Mouse (Mus musculus) lung, adult 18-20 months (tissue): Measurements from ENCODE around the gene Limch1.

Experiments
- DNase-seq, 2 experiments: peaks; one replicate each; pipeline ENCODE4 v3.0.0; 2022; ENCODE audit warnings: mixed read lengths in 2 of 2

Limch1 gene

GRCm38 (mm10) chr5:67063596-67063995 is 318.0 kb downstream of the Limch1 start:
- DNase-seq: no peak

- no peak for DNase-seq
Observed at GRCm38 (mm10) chr5:67083117-67083516, 337.5 kb downstream of the Limch1 start.

GRCm38 (mm10) chr5:67090856-67091255 is 345.2 kb downstream of the Limch1 start:
- DNase-seq: no peak

DNA sequence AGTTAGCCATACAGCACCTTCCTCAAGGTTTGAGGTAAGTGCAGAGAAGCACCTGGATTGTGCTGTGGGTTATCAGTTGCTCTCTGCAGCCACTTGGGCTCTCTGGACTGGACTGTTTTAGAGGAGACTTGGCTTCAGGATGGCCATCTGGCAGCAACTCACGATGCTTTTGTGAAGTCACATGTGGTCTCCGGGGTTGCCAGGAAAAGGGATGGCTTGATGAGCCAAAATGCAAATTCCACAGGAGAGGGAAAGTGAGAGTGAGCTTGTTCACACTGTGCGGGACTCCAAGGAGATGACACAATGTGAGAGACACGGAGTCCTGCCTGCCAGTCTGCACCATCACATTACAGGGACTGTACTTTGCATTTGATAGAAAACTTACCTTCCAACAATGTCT is 346.1 kb downstream of the Limch1 start:
- no peak for DNase-seq

GRCm38 (mm10) chr5:67093991-67094390 is 348.4 kb downstream of the Limch1 start:
- no peak for DNase-seq

GRCm38 (mm10) chr5:67095153-67095552 is 349.5 kb downstream of the Limch1 start:
- no peak for DNase-seq

DNA sequence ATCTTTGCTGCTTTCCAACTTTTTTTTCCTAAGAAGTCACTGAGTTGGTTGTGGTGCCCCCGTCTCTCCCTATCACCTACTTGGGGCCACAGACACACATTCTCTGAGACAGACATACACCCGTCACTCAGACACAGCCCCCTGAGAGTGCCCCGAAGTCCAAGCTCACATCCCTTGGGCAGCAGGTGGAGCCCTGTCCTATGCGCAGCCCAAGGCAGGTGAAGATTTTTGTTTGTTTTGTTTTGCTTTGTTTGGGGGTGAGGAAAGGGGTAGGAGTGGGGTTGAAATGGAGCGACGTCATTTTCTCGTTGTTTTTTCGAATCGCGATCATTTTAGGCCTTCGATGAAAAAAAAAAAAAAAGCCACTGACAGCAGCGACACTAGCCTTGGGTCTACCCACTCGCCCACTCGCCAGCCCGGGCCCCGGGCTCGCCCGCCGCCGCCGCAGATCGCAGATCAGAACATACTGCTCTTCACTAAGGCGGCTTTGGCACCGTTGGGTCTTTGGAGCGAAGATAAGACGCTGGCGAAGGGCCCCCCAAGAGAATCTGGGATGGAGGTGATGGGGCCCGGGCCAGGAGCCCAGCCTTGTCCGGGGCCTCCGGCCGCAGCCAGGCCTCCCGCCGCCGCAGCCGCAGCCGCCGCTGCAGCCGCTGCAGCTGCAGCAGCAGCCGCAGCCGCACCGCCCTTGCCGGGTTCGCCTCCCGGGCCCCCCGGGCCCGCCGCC is 350.2 kb downstream of the Limch1 start:
- DNase-seq: no peak

- peak; percentile 13 to 25 for DNase-seq
Observed at GRCm38 (mm10) chr5:67096378-67096771, 350.7 kb downstream of the Limch1 start.

- DNase-seq: no peak
Observed at GRCm38 (mm10) chr5:67097106-67098050, 351.8 kb downstream of the Limch1 start.

- DNase-seq: no peak
Observed at GRCm38 (mm10) chr5:67098051-67098732, 352.6 kb downstream of the Limch1 start.

DNA sequence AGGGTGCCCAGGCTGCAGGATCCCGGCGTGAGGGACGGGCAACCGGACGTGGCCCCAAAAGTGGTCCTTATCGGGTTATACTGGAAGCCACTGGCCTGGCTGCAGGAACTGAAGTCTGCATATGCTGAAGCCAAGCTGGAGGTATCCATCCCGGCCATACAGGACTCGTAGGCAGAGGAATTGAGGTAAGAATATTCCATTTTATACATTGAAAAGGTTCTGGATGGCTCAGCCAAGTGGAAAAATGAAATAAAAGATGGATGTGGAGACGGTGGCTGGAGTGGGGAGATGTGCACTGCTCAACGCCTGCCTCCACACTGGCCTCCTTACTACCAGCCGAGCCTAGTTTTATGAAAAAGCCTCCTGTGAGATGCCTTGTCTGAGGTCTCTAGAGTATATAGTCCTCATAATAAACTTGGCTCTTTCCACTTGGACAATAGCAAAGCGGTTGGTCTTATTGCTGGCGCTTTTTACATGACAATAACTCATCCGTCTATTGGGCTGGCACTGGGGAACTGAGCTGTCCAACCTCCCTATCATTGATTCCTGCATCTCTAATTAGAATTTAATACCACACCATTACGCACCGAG is 353.2 kb downstream of the Limch1 start, which contains the start of gene Phox2b:
Gene Phox2b (minus strand): TSS at position 569 of the 591 bp plus-strand sequence.
- DNase-seq: no peak

DNA sequence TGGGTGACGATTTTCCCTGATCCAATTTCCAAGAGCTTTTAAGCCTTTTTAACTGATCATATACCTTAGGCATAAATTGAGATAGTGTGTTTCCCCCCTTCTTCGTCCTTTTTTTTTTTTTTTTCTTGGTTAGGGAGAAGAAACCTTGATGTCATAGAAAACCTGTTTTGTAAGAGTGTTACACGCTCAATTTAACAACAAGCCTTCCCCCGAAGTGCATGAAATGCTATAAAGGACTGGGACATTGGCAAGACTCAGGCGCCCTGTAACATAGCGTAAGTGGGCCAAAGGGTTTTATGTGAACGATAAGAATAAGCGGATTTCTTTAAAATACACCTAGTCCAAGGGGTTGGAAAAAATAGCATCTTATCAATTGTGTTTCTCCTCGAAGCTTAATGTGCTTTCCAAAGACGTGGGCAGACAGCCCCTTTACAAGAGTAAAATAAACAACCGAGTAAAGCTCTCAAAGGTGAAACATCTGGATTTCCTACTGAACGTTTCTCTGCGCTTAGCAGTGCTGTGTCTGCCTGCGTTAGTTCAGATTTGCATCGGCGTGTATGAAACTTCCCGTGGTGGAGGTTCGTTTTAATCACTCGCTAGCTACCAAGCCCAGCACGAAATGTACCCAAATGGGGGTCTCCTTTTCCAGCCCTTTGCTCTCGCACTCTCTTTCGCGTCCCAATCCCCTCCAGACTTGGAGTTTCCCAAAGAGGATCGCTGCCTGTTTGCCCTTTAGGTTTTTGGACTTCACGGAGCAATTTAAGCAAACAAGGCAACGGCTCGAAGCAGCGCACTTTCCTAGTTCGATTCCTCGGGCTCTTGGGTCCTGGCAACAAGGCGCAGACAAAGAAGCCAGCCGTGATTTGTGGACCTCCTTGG is 354.0 kb downstream of the Limch1 start:
- DNase-seq: no peak

DNA sequence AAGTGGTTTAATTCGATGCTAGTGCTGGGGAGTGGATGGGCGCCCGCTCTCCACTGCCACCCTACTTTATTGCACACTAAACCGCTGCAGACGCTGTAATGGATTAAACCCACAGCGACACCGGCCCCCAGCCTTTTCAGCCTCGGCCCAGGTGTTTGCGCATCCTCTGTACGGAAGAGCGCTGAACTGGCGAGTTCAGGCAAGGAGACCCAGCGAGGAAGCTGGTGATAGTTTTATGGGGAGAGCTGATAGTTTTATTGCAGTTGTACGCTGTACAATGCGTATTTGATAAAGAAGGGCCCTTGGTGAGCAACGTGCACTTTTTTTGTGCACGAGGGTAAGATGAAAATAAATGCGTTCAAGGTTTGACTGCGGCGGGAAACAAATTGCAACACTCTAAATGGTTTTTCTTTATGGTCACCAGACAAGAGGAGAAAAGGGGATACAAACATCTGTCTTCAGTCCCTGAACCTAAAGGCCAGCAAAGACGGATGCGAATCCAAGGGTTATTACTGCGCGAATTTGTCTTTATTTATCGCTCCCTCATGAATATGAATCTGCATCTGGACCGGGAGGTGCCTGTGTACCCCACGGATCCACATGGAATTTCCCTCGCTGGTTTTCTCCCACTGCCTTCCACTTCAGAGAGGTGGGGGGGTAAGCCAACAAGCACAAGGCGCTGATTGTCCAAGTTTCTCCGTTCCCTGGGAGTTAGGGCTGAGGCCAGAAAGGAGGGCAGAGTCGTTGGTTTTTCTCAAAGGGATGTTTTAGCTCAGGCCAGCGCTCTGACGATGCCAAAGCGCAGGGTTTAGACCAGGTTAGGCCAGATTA is 355.2 kb downstream of the Limch1 start:
- DNase-seq: no peak

DNA sequence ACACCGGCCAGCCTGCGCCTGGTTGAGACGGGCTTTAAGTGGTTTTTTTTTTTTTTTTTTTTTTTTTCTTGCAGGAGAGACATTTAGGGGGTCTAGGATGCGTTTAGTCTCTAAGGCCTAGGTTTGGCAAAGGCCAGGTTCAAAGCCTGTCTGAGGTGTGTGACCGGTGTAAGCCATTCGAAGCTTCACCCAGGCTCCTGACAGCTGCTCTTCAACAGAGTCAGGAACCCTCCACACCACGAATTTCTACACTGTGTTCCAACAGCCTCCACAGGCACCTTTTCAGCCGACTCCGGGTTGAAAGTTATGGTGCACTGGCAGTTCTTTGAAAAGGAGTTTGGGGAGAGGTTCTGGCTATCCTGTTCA is 355.8 kb downstream of the Limch1 start:
- DNase-seq: no peak

- DNase-seq: no peak
Observed at GRCm38 (mm10) chr5:67101793-67102600, 356.4 kb downstream of the Limch1 start.

DNA sequence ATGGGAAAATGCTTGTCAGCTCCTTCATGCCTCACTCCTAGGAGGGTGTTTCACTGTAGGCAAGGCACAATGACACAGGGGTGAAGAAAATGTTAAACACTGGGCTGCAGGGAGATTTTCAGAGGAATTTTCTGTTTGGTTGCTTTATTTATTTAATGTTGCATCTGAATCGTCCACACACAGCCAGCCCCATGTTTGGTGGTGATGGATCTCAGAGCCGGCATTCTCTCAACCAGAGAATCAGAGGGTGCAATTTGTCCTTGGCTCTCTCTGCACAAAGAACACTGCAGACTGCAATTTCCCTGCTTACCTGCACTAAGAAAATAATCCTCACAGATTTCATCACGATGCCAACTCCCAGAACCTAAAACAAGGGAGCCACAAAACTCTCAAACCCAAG is 357.4 kb downstream of the Limch1 start:
- no peak for DNase-seq

GRCm38 (mm10) chr5:67106261-67106660 is 360.6 kb downstream of the Limch1 start:
- no peak for DNase-seq
